Mouse (Mus musculus): ENCODE data around the gene Podnl1.

- TF ChIP-seq CTCF (IDR thresholded peaks at IDR 0.05; ENCODE audit: low read depth, low read length) (no peak), POLR2A (IDR thresholded peaks at IDR 0.05; ENCODE audit: borderline replicate concordance, low read depth, low read length) (no peak)
Measured at GRCm38 (mm10) chr8:84148531-84148850, 22.7 kb downstream of the Podnl1 start.
